Mouse (Mus musculus): ENCODE data around the gene Tsr1.

DNA sequence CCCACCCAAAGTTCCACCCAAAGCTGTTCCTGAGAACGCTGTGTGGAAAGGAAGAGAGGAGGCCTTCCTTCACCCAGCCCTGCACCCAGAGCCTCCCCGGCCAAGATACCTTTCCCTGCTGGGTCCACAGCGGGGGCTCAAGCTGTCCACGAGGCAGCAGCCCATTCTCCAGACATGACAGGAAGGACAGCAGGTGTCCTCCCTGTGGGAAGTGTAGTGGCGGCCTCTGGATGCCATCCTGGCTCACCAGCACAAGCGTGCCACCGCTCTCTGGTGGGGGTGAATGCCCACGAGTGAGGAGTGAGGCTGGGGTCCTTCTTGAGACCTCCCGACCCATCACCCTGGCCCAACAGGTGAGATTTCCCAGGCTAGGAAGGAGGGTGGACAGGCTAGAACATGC is 32.6 kb upstream of the Tsr1 start:
- TF ChIP-seq POLR2A (IDR thresholded peaks at IDR 0.05; ENCODE audit: low read depth, low read length) (no peak), CTCF (IDR thresholded peaks at IDR 0.05; ENCODE audit: extremely low read depth, insufficient read depth, insufficient read length, insufficient replicate concordance) (no peak)
